Mouse (Mus musculus) ovary, adult 18-20 months (tissue): ENCODE measurements around the gene Egln2.

Source experiments
- DNase-seq: peaks from one replicate; pipeline ENCODE4 v3.0.0; 2022; ENCODE audit warnings: low spot score, mixed read lengths

Egln2 gene

DNA sequence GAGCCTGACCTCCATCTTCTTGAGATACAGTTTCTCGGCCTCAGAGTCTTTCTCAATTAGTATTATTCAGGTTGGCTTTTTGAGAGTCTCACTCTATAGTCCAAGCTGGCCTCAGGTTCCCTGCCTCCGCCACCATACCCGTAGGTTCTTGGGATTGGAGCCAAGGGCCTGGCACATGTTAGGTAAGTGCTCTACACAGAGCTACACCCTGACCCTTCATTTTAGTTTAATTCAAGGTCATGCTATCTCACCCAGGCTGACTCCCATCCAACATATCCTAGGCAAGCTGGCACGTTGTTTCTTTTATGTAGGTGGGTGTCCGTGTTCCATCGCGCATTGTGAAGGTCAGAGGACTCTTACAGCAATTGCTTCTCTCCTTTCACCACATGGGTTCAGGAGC is 8.3 kb upstream of the Egln2 start:
- DNase-seq, result no peak

DNA sequence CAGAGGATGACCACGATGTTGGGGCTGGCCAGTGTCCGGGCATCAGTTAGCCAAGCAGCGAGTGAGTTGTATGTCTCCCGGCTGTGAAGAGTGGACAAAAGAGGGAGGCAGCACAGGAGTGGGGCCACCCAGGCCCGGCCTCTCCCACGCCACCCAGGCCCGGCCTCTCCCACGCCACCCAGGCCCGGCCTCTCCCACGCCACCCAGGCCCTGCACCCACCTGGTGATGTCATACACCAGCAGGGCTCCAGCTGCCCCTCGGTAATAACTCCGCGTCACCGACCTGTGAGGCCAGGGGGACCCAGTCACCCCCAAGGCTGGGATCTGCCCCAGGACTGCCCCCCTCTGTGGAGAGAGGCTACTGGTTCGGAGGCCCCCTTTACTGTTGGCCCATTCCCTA is 7.9 kb upstream of the Egln2 start:
- no peak for DNase-seq

DNA sequence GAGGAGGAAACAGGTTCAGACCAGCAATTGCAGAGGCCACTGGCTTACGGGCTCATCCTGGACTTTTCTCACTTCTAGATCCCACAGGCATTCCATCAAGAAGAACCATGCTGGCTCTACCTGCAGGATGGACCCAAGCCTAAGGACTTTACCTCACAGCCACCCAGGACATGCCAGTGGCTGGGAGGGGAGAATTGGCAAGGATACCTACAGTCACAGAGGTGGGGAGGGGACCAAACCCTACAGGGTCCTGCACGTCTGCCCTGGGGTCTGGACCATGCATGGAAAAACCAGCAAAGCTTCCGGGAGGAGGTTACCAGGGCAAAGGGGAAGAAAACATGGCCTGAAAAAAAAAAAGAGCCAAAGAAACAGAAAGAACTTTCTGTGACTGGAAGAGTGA is 4.4 kb upstream of the Egln2 start:
- DNase-seq, result no peak

DNA sequence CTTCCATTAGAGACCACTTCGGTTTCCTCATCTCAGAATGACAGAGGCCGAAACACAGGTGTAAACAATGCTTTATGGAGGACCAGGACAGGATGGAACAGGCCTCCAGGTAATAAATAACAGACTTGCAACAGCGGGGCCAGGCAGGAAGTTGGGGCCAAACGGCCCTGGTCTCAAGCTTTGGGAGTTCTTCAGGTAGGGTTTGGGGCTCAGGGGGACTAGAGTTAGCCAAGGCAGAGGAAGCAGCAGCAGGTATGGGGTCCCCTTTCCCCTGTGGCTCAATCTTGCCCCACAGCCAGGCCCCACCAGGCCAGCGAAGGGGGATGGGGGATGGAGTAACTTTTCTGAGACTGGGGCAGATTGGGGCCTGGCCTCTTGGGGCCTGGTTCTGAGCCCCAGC is 1.8 kb upstream of the Egln2 start:
- no peak for DNase-seq

DNA sequence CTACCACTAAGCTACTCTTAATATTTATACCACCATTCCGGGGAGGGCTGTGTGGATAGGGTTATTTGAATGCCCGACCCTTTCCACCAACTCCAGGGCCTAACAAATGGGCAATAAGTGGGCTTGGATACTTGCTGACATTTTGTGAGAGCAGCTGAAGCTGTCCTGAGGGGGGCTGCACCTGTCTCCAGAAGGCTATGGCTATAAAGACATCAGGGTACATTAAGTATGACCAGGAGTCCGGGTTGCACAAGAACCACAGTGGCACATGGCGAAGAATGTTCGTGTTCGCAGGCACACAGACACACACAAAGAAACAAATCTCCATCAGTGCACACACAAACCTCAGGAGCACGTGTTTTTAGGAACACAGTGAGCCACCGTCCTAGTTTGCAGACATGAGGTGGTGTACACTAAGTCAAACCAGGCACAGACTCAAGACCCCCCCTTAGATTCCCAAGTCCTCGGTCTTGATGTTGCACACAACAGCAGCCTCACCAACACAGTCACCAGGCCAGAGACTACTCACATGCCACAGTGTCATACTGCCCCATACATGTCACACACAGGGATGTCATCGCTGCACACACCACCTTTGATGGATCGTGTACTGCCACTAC is 983 bp upstream of the Egln2 start:
- no peak for DNase-seq

DNA sequence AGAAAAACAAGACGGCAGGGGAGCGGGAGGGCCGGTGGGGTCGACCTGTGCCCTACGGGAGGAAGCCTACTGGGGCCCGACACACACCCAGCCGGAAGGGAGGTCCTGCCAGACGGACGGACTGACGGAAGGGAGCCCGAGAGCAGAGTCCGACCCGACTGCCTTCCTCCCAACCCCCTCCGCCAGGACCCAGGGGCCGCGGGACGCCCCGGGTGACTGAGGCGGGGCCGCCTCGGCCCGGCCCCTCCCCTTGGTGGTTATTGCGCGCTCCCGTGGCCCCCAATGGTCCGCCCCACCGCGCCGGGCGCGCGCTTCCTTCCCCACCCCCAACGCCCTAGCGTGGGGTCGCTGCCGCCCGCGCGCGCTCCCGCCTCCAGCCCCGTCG is 381 bp downstream of the Egln2 start:
- peak; percentile 79 for DNase-seq

DNA sequence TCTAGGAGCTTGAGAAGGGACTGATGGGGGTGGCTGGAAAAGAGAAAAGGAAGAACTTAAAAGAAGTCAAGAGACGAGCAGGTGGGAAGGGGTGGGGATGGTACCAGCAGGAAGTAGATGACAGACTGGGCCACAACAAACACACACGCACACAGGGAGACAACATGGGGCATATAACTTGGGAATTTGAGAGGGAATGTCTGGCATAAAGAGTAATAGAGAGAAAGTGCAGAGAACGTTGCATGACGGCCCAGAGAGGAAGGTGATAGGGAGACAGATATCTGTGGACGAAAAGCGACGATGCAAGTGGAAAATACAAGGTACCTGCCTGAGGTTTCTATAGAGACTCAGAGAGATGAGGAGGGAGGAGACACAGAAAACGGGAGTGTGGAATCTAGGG is 906 bp downstream of the Egln2 start:
- DNase-seq, result no peak

DNA sequence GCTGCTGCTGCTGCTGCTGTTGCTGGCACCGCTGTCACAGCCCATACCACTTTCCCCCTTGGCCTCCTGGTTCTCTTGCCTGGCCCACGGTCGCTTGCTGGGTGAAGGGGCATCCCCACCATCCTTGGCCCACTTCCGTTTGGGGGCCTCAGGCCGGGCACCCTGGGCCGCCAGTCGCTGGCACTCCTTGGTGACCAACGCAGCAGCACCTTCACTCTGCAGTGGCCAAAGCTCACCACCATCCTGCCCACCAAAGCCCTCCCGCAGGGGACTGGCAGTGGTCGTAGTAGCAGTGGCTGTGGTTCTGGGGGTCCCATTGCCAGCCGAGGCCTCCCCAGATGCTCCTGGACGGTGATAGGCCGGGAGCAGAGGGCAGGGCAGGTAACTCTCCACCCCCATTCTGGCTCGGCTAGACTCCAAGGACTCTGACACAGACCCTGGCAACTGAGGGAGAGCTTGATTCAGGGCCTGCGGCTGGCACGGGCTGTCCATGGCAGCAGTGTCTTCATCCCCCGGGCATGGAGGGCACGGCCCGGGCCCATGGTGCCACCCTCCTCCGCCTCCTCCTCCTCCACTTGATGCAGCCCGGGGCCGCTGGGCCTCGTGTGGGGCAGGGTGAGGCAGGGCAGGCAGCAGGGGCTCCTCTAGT is 1.5 kb downstream of the Egln2 start:
- peak; percentile 45 for DNase-seq

DNA sequence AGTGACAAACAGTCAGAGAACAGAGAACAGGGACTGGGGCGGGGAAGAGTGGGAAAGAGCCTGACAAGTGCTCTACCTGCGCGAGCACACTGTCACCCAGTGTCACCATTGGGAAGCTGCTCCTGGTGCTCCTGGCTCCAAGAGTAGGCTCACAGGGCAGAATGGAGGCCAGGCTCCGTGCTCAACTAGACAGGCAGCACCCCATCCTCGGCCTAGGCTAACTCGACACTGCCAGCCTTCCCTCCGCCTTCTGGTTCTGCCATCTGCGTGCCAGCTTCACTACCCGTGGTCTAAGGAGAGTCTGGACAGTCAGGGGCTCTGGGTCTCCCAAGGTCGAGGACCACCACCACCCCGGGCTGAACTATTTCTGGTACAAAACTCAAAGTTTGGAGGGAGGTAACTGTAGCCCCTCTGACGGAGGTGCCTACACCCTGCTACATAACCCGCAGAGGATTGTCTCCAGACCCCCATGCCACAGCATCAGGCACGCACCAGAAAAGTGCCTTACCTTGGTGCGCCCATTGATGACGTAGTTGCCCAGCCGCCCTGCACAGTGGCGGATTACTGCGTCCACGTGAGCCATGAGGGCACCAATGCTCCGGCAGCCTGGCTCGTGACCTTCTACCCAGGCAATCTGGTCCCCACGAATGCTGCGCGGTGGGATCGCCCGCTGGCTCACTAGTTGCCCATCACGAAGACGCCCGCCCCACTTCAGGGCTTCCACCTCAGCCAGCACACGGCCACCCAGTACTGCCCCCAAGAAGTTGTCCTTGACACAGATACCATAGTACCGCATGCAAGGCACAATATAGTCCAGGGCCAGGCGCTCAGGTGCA is 2.3 kb downstream of the Egln2 start:
- DNase-seq, result no peak

DNA sequence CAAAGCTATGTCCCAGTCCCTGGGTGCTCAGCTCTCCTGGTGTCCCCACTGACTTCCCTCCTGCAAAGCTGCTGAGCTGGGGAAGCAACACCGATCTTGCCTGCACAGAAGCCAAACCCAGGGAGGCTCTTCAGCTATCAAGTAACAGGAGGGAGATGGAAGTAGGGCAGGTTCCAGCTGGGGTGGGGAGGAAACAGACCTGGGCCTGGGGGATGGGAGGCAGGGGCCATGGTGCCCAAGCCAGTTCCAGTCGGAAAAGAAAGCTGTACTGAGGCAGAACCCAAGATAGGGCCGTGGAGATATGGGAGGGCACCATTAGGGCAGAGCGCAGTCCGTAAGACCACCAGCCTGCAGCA is 3.2 kb downstream of the Egln2 start:
- DNase-seq, result no peak

DNA sequence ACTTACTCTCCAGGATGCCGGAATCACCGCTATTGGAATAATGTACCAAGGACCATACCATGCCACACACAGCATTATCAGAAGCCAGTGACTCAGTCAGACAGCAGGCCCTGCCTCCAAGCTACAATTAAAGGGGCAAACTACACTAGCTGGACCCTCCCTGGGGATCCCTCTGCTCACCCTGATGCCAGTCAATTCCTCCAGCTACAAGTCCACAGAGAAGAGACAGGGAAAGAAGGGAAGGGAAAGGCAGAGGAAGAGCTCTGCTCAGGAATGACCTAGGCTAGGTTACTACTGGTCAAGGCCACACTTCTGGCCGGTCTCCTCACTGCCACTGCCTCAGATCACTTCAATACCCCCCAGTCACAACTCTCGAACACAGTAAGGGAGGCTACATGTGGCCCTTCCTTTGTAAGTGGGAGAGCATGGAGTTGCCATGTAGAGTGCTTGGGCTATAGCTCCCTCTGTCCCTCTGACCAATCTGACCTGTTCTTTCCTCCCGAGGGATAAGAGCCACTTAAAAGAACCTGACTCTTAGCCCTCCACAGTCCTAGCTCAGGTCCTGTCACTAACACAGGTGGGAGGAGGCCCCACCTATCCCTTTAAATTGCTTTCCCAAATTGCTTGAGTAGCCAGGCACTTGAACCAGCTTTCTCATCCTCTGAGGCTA is 3.7 kb downstream of the Egln2 start:
- no peak for DNase-seq

DNA sequence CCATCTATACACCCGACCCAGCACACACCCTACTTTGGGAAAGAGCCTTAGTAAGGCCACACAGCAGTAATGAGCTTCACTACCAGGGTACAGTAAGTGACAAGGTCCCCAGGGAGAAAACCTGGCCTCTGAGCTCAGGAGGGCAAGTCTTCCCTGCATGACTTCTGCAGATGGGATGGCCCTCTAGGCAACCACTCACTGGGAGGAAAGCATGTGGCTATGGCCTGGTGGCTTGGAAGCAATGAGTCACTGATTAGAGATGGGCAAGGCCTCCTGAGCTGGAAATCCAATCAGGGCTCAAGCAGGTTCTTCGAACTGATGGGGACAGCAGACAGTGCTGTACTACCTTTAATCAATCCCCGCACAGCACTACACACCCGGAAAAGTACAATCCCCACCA is 4.9 kb downstream of the Egln2 start:
- no peak for DNase-seq

DNA sequence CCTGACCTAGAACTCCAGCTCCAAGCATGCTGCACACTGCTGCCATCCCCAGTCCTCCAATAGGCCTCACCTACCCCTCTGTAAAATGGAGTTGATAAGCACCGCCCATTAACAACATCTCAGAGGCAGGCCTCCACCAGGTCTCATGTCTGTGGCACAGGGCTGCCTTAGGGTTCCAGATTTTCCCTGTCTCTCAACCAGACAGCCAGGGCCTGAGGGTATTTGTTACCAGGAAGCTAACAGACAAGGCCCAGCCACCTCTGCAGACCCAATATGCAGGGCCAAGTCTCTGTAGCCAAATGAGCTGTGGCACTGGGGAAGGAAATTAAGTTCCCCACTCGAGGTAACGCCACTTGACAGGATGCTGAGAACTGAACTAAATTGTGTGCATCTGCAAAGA is 5.7 kb downstream of the Egln2 start:
- no peak for DNase-seq

DNA sequence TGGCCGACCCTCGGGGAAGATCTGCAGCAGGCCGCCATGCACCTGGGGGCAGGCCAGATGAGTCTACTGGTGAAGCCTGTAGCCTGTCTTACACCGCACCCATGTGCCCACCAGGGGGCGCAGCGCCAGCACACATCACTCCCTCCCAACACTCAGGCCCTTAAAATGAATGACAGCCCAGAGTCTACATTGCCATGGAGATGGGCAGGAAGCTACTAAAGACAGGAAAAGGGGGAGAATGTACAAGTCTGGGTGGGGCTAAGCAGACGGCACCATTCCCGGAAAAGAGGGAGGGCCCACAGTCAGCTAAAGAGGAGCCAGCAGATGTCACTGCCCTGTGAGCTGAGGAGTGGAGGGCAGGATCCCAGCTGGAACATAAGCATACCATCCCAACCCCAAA is 6.7 kb downstream of the Egln2 start:
- DNase-seq, result peak; percentile 69

DNA sequence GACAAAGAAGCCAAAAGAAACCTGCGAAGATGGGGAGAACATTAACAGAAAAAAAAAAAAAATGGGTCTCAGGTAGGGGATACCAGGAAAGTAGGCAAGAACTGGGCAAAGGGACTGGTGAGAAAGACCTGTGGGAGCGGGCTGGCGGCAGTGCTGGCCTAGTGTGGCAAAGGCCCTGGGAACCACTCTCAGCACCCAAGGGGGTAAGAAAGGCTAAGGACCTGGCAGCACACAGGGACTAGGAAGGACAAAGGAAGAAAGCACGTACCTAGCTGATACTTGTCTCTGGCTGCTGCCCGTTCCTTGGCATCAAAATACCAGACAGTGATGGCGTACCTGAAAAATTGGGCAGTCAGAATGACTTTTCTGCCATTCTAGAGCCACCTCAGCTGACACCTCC is 7.3 kb downstream of the Egln2 start:
- DNase-seq, result no peak

DNA sequence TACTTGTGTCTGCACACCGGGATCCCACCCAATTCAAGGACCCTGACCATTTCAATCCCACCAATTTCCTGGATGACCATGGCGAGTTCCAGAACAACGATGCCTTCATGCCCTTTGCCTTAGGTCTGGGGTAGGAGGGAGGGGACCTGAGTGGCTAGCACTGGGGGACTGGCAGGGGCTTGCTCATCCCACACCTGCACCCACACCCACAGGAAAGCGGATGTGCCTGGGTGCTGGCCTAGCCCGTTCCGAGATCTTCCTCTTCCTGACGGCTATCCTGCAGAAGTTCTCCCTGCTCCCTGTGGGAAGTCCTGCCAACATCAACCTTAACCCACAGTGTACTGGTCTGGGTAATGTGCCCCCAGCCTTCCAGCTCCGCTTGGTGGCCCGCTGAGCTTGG is 8.4 kb downstream of the Egln2 start:
- no peak for DNase-seq

DNA sequence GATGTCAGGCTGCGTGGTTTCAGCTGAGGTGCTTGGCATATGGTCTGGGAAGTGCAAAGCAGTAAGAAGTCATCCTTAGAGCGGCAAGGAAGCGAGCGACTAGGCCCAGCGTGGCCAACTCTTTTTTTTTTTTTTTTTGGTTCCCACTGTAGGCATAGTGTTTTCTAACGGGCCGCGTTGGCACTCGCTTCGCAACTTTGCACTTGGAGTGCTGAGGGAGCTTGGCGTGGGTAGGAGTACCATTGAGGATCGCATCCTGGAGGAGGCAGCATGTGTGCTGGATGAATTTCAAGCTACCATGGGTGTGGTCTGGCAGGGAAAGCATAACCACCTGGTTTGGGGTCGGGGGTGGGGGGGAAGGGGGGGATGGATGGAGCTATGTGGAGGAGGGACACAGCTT is 10.6 kb downstream of the Egln2 start:
- DNase-seq, result no peak

DNA sequence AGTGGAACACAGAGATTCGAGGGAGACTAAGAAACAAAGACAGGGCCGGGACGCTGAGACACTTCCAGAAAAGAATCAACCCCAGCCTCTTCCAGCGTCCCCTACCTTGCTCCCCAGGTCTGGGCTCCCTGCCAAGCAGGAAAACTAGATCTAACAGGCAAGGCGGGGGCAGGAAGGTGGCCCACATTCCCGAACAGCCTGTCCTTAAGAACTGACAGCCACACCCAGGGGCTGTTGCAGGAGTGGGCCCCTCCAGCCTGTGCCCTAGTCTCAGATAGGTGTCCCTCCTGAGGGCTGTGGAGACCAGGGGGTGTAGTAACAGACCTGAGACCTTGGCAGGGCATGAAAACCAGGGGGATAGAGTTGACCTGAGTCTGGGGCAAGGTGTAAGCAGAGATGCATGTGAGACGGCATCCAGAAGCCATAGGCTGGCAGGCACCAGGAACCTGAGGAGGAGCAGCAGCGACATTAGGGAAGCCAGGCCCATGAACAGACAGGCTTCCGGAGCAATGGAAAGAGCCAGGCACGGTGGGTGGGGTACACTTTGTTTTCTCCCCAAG is 13.3 kb downstream of the Egln2 start, which contains the start of gene Cyp2t4:
TSS of gene Cyp2t4 (plus strand) at position 510 of the 560 bp plus-strand sequence.
- DNase-seq, result no peak

DNA sequence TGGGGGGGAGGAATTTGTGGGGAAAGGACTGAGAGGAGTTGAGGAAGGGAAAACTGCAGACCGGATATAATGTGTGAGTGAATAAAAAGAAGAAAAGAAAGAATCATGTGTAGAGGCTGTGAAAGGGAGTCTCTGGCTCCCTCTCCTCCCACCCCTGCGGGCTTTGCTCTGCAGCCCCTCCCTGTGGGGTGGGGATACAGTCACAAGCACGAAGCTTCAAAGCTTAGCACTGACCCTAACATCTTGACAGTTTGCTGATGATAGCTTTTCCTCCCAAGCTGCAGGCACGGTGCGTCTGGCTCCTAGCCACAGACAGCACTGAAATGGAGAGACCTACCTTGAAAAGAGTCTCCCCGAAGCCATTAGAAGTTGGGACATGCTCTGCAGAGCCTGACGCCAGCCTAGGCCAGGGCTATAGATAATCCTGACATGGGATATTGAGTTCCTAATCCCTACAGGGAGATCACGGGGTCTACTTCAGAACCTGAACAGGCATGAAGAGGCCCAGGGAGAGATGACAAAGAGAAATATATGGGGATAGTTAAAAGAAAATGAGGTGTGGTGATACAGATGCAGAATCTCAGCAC is 30.1 kb downstream of the Egln2 start:
- DNase-seq, result no peak

DNA sequence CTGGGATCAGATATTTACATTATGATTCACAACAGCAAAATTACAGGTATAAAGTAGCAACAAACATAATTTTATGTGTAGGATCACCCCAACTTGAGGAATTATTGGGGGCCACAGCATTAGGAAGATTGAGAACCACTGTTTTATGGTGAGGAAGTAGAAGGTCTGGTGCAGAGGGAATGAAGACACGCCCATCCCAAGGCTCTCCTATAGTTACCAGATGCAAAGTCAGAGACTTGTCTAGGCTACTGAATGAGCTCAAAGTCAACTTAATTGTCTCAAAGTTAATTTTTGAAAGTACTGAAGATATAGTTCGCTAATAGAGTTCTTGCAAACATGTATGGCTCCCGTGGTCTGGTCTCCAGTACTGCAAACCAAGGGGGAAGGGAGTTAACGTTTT is 32.8 kb downstream of the Egln2 start:
- no peak for DNase-seq

DNA sequence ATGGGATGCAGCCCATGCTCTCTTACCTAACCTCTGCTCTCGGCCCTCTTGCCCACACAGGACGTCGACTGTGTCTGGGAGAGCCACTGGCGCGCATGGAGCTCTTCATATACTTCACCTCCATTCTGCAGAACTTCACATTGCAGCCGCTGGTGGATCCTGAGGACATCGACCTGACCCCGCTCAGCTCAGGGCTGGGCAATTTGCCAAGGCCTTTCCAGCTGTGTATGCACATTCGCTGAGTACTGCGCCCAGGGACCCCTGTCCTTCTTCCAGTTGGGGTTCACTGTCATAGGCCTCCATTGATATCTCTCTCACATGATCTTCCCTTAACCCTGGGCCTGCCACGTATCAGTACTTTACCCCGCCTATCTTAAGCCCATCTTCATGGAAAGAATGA is 33.4 kb downstream of the Egln2 start:
- DNase-seq, result no peak

DNA sequence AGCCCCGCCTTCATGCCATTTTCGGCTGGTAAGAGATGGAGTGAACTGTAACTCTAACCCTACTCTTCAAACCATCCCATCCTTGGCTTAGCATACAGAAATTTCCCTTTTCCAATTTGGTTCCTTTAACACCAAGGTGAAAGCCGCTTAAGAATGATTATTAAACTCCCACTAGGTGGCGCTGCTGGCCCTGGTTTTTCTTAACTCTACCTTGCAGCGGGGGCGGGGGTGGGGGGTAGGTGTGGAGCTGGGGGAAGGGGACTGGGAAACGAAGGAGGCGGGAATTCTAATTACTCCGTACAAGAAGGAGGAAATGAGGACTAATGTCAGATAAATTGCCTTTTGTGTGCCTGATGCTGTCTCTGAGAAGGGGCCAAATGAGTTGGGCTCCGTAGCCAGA is 34.0 kb downstream of the Egln2 start:
- DNase-seq, result no peak
